Mouse (Mus musculus): ENCODE results near the gene F7.

DNA sequence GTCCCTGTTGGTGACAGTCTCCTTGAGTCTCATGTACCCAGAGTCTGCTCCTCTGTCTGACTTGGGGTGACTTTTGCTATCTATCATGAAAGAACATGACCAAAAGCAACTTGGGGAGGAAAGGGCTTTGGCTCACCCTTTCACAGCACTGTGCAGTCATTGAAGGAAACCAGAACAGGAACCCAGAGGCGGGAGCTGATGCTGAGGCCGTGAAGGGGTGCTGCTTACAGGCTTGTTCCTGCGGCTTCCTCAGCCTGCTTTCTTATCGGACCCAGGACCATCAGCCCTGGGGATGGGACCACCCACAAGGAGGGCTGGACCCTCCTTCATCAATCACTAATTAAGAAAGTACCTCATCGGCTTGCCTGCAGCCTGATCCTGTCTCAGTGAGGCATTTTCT is 49.1 kb upstream of the F7 start:
- no peak for TF ChIP-seq CTCF (IDR thresholded peaks at IDR 0.05; ENCODE audit: borderline replicate concordance, insufficient read depth, low read length)
- no peak for TF ChIP-seq POLR2A (IDR thresholded peaks at IDR 0.05; ENCODE audit: low read depth, low read length)

All from embryonic fibroblast, embryonic 13.5 days (primary cell).